Mouse (Mus musculus): ENCODE measurements at regions not wholly inside any gene's neighbourhood (a gene's known extent, or its start where the extent isn't known, plus 50 kb on each side); places are given as distances from the start of the nearest gene placed in this dataset.
A peak's percentile ranks its signal among the peaks of the same experiment; 100 is the strongest.
"Not testable (repeated sequence)": the region's sequence is repeated elsewhere in the genome, so short reads cannot be mapped to it uniquely, and the experiment has no call there.

DNA sequence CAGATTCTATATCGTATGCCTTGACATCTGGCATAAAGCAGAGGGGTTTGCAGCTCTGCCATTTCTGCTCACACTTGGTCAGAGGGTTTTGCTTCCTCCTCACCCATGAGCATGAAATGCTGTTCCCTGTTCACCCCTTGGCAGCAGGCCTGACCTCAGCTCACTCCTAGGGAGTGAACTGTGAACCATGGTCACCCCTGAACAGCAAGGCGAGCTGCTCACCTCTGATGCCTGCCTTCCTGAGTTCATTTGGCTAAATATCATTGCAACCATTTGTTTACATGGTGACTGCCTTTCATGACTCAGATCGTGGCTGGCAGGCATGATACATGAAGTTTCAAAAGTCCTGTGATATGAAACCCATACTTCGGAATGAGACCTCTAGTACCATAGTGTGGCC is 418.2 kb downstream of the Tcerg1l start:
- DNase-seq (ENCODE audit: low spot score in 2 of 2), result no peak

DNA sequence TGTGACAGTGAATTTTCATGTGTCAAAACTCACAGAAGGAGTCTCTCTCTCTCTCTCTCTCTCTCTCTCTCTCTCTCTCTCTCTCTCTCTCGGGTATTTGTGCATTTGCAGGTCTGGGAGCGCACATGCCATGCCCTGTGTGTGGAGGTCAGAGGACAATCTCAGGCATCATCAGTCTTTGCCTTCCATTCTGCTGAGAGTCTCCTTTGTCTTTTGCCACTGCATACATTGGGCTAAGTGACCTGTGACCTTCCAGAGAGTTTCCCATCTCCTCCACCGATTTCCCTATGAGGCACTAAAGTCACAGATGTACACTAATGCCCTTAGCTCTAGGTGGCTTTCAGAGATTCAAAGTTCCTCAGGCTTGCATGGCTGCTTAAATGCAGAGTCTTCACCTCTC is 391.7 kb downstream of the Tcerg1l start:
- DNase-seq (ENCODE audit: low spot score in 2 of 2), result no peak

DNA sequence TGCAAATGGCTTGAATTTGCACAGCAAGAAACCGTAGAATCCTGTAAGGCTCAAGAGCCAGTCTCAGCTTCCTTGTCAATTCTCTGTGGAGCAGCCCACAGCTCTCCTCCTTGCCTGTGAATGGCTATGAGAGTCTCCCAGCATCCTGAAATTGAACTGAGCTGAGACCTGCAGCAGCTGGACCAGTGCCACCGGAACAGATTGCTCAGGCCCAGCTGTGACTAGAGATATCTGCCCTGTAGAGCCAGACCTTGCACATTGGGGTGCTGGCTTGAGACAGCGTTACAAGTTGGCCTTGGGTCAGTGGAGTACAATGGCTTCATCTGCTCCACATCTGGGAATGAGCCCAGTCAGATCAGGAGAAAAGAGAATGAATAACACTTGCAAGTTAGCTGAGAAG is 390.6 kb downstream of the Tcerg1l start:
- peak; percentile 11 to 15 for DNase-seq (ENCODE audit: low spot score in 2 of 2)

DNA sequence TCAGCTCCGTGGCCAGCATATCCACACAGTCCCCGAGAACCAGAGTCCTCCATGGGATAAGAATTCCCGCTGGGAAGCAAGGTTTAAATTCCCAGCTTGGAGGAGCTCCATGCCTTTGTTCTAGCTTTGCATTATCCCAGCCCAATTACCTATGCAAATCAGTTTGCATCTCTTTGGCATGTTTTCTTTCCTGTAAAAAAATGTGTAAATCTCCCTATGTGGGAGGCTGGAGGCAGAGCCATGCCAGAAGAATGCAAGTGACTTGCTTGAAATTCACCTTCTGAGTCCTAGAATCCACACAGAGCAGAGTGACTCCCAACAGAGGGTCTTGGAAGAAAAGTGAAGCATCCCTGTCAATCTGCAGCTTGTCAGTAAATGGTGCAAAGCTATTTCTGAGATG is 388.9 kb downstream of the Tcerg1l start:
- no peak for DNase-seq (ENCODE audit: low spot score in 2 of 2)

DNA sequence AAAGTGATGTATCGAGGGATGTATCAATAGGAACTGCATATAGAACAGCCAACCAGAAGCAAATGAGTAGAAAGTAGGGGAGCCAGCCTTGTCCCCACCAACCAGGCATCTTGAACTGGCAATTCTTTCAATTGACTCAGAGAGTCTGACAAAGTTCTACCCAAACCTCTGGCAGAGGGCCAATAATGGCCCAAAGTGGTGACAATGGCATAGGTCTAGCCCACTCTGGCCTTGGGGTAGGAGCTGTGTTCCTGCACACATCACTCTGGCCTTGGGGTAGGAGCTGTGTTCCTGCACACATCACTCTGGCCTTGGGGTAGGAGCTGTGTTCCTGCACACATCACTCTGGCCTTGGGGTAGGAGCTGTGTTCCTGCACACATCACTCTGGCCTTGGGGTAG is 373.5 kb downstream of the Tcerg1l start:
- DNase-seq (ENCODE audit: low spot score in 2 of 2), result not testable (repeated sequence)

DNA sequence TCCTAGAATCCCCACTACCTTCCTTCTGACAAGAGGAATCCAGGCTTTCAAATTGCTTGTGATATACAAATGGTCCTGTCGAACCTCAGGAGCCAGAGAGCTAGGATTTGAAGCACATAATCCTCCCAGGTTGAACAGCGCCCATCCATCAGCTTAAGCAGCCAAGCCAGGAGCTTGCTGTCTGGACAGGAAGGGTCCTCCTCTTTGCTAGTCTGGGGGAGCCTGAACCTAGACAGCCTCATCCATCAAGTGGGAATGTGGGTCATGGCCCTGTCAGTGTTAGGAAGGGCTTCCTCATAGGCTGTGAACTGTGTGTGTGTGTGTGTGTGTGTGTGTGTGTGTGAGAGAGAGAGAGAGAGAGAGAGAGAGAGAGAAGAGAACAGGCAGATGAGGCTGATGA is 345.8 kb downstream of the Tcerg1l start:
- DNase-seq (ENCODE audit: low spot score in 2 of 2), result no peak

DNA sequence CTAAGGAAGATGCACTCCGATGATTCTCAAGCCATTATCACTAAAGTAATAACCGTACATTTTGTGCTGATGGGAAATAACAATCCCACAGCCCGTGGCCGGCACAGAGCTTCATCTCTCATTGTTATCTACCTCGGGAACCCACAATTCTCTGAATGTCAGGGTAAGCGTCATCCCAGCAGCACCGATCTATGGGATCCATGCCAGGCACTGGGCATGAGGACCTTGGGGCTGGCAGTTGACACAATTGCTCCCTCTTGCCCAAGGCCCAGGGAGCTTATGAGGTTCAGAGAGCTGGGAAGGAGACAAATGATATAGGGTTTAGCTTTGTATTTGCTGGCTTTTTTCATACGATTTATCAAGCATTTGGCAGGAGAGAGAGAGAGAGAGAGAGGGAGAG is 342.8 kb downstream of the Tcerg1l start:
- no peak for DNase-seq (ENCODE audit: low spot score in 2 of 2)

DNA sequence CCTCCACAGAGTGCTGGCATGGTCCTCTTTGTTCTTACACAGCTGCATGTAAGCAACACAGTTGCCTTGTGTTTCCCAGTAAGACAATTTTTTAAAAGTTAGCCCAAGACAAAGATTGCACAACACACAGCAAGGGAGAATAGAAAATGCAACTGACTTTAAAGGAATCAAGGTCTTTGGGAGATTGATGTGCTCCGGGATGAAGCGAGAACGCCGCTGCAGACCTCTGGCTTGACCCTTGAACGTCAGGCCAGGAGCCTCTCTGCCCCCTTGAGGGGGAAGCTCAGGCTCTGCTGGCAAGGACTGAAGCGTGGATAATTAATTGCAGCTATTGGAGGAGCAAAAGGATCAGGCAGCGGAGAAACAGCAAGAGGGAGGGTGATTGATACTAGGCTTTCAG is 336.4 kb downstream of the Tcerg1l start:
- no peak for DNase-seq (ENCODE audit: low spot score in 2 of 2)

DNA sequence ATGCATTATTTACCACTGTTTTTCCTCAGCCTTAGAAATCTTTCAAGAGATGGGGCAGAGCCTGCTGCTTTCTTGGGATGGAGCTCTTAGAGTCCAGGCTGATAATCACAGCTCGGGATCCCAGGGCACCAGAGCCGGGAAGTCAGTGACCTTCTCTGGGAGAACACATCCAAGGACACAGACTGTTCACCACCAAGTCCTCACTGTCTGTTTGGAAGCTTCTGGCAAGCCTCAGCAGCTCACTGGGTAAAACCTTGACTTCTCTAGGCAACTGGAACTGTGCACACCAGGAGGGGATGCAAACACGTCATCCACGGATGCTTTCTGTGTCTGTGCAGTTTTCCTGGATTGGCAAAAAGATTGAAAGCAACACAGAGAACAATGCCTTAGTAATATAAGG is 330.6 kb downstream of the Tcerg1l start:
- DNase-seq (ENCODE audit: low spot score in 2 of 2), result no peak

DNA sequence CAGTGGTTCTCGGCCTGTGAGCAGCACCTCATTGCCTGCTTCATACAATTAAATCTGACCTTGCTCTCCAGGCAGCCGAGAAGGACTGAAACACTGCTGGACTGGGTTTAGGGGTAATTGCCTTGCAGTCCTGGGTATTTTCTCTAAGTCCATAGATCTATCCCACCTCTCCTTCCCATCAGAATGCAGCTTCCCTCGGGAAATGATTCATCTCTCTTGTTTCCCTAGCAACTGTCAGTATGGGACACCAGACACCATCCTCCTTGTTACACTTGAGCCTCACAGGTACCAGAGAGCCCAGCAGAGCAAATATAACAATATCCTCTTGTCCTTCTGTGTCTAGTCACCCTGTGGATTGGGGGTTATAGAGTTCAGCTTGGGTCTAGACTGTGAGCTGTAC is 322.3 kb downstream of the Tcerg1l start:
- DNase-seq (ENCODE audit: low spot score in 2 of 2), result no peak

DNA sequence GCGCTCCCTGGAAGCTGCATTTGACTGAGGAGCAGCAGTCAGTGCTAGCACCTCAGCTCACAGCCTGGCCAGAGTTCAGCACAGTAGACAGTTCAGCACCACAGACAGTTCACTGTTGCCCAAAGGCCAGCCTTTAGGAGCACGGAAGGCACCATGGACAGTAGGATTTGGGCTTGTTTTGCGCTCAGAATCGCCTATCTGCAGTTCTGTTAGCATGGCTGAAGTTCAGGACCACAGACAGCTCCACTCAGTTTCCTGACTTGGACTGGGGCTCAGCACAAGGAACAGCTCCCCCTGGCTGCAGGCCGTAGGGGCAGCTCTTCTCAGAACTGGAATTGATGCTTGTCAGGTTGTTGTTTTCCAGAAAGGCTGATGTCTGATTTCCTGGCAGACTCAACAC is 313.6 kb downstream of the Tcerg1l start:
- peak; percentile 26 to 69 for DNase-seq (ENCODE audit: low spot score in 2 of 2)

DNA sequence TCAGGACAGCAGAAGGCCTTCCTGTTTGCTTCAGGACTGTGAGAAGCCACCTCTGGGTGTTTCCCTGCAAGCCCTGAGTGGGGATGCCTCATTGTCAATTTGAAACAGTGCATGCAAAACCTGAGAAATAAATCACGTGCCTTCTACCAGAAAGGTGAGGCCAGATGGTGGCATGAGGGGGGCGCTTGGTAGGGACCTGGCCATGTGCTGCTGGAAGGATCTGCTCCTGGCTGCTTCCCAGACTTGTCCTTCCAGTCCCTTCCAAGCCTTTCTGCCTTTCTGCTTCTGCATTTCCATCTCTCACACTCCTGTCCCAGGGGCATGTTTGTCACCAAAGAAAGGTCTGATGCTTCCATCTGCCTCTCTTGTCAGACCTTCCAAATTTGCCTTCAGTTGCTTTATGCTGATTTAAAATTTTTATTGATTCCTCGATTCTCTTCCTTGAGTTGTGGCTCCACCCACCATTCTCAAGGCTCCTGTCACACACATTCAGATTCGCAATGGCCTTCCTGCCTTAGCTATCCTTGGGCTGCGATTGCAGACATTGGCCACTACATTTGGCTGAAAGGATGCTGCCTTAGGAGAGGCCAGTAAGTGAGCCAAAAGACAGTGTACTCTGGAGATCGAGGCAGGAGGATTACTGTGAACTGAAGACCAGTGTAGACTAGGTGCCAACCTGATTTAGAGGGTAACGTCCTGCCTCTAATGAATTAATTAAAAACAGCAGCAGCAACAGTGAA is 289.9 kb downstream of the Tcerg1l start:
- no peak for DNase-seq (ENCODE audit: low spot score in 2 of 2)

DNA sequence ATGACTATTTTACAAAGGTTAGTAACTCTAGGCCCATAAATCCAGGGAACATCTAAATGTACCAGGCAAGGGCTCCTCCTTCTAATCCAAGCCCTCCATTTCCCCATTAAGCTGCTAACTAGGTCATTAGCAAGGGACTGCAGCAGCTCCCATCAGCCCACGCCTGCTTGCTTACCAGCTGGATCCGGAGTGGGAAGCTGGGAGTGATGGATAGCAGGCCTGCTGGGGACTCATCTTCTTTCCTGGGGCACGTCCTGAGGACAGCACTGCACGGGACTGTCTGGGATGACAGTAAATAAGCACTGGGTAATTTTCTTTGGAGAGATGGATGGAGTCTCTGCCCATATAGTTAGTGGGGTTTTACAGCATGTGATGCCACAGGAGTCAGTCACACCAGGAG is 276.0 kb downstream of the Tcerg1l start:
- DNase-seq (ENCODE audit: low spot score in 2 of 2), result no peak

DNA sequence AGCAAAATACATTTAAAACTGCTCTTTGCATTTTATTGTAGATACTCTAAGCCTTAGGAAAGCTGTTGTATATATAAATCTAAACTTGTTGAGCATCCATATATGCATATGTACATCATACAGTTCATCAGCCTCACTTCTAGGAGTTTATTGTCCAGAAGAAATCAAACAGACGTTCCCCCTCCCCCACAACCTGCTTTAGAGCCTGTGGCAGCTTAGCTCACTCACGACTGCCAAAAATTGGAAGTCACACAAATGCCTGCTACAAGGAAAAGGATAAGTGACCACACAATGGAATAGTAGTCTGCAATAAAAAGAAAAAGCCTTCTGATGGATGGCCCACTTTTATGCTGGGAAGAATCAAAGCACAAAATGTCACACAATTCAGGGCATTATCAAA is 267.8 kb downstream of the Tcerg1l start:
- DNase-seq (ENCODE audit: low spot score in 2 of 2), result no peak

DNA sequence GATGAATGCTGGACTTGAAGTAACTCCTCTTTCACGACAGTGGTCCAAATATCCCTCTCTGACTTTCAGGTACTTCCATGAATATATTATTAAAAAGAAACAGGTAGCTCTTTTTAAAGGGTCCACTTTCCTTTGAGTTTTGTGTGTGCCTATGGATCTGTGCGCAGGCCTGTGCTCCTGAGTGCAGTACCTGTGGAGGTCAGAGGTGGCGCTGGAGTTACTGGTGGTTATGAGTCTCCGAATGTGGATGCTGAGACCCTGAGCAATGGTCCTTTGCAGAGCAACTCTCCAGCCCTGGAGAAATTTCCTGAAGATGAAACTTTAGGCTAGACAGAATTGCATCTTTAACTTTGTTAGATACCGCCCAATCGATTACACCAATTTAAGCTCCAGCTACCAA is 264.1 kb downstream of the Tcerg1l start:
- DNase-seq (ENCODE audit: low spot score in 2 of 2), result no peak

DNA sequence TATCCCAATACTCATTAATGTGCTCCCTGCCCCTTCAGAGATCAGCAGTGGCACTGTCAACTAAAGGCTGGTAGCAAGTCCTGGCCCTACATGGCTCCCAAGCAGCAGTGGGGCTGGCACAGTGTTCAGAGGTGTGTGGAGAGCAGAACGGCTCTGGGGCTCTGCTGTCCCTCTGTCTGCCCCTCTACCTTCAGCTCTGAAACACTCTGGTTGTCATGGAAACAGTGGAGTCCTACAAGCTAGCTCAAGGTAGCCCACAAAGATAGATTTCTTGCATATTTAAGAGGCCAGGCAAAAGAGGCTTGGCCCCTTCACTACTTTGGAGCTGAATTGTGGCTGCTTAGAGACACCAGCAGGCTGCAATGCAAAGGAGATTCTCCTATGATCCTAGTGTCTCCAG is 259.6 kb downstream of the Tcerg1l start:
- no peak for DNase-seq (ENCODE audit: low spot score in 2 of 2)

DNA sequence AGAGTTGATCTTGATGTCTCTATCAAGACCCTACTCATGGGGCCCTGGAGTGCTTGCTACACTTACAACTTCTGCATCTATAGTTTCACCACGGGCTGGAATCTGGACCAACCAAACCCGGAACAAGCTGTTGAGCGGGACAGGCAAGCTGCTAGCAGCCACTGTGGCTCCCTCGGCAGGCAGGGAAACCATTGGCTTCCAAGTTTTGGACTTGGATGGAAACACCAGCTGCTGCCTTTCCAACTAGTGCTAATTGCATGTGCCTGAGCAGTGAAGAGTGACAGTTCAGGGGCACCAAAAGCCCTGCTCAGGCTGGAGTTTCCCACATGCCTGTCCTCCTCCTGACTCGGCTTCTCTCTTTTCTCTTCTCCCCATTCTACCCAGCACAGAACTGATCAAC is 257.8 kb downstream of the Tcerg1l start:
- DNase-seq (ENCODE audit: low spot score in 2 of 2), result no peak

DNA sequence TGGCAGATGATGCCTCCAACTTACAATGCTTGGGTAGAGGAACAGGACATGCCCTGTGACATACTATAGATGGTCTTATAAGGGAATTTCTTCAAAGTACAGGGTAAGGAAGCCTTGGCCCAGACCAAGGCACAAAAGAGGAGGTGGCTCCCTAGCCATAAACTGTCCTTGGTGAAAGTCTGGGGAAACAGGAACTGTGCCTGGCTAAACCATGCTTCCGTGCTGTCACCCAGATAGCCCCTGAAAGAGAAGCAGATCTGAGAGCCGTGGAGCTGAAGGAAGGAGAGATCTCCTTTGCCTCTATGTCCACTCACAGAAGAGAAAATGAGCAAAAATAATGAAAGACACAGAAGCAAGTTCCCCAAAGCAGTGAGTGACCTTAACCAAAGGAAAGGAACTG is 248.0 kb downstream of the Tcerg1l start:
- DNase-seq (ENCODE audit: low spot score in 2 of 2), result no peak

DNA sequence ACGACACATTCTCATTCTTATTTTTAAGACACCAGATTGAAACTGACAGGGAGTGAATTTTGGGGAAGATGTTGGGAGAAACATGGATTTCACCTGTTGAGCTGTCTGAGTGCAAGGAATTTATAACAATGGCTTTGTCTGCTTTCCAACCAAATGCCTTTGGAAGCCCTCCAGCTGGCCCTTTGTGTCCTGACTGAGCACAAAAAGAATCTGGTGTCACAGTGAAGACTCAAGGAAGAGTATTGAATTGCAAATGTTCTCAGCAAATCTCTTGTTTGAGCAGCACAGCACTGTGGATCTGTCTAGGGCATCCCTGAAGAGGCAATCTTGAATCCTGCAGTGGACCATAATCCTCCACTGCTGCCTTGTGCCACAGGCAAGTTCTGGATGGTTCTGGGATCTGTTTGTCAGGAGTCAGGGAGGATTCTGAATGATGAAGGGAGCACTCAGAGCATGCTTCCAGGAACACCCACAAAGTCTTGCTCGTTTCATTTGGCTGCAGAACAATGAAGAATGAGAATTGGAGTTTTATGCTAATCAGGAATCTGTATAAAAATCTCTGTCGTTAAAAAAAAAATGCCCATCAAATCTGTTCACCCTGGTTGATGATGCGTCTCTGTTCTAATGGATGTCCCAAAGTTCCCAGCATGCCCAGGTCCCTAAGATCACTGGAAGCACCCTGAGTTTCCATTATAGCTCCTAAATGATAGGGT is 243.9 kb downstream of the Tcerg1l start:
- no peak for DNase-seq (ENCODE audit: low spot score in 2 of 2)
